Mouse (Mus musculus) CH12.LX (cell line): Measurements from ENCODE around the gene Tmc4. TPM values are rescaled to one million over a fixed set of nuclear protein-coding genes. Genes with fewer than 3 reads are reported as not detected.

Experiments
- DNase-seq: peaks from one replicate; pipeline ENCODE4 v3.0.0-alpha.2; 2013; ENCODE audit errors: extremely low read depth
- H3K27ac ChIP-seq: 2 replicates; pipeline ENCODE4 v1.5.1; 2012; ENCODE audit warnings: low read depth, mild to moderate bottlenecking, control low read depth, moderate library complexity; ENCODE audit not compliant: insufficient read depth
- H3K27me3 ChIP-seq: replicated peaks from 2 replicates; pipeline ENCODE3; 2012; ENCODE audit warnings: inconsistent platforms
- H3K36me3 ChIP-seq, 2 experiments: replicated peaks in 1 of 2; 2 replicates each; pipeline versions ENCODE3 to v1.6.1; 2012; ENCODE audit warnings: inconsistent platforms in 1 of 2, low read length in 1 of 2, mild to moderate bottlenecking in 1 of 2, mixed read lengths in 1 of 2, moderate library complexity in 1 of 2; ENCODE audit not compliant: control insufficient read depth in 1 of 2, insufficient read depth in 1 of 2
- H3K4me1 ChIP-seq, 2 experiments: 2 replicates each; pipeline ENCODE4 v1.6.1; 2012; ENCODE audit warnings: inconsistent platforms in 1 of 2, moderate library complexity in 1 of 2; ENCODE audit not compliant: insufficient read depth in 2 of 2, control insufficient read depth in 1 of 2
- H3K4me2 ChIP-seq: 2 replicates; pipeline ENCODE4 v1.6.1; 2012; ENCODE audit warnings: low read depth, mild to moderate bottlenecking, control low read depth; ENCODE audit not compliant: poor library complexity, insufficient read depth, severe bottlenecking
- H3K4me3 ChIP-seq, 3 experiments: fragments of 150-350 bp in 1 of 3; sonication (generic) in 1 of 3; replicated peaks in 1 of 3; 2 replicates each; pipeline versions ENCODE3 to v1.5.1; 2011 to 2012; ENCODE audit warnings: low read depth in 2 of 3, low read length in 2 of 3, mild to moderate bottlenecking in 2 of 3, moderate library complexity in 2 of 3, control low read depth in 1 of 3, improper control_type of control experiment in 1 of 3, inconsistent platforms in 1 of 3, mixed read lengths in 1 of 3; ENCODE audit not compliant: poor library complexity in 1 of 3
- H3K79me2 ChIP-seq: replicated peaks from 2 replicates; pipeline ENCODE4 v1.6.1; 2012; ENCODE audit warnings: mild to moderate bottlenecking, moderate library complexity; ENCODE audit not compliant: control insufficient read depth, poor library complexity, insufficient read depth, severe bottlenecking; ENCODE audit errors: extremely low read depth
- H3K9ac ChIP-seq: 2 replicates; pipeline ENCODE4 v1.6.1; 2012; ENCODE audit warnings: low read depth, mild to moderate bottlenecking, control low read depth, moderate library complexity; ENCODE audit not compliant: insufficient read depth
- H3K9me3 ChIP-seq: replicated peaks from 2 replicates; pipeline ENCODE3; 2012; ENCODE audit warnings: low read length, inconsistent platforms, mixed read lengths
- BHLHE40 ChIP-seq: IDR thresholded peaks from 2 replicates; pipeline ENCODE4 v1.6.1; 2011; ENCODE audit warnings: mild to moderate bottlenecking, low read depth, low read length, improper control_type of control experiment
- CHD2 ChIP-seq: IDR thresholded peaks from 2 replicates; pipeline ENCODE4 v1.6.1; 2011; ENCODE audit warnings: low read length, improper control_type of control experiment
- E2F4 ChIP-seq: IDR thresholded peaks from 2 replicates; pipeline ENCODE4 v1.6.1; 2011; ENCODE audit warnings: low read depth, low read length, improper control_type of control experiment; ENCODE audit not compliant: insufficient replicate concordance
- EP300 ChIP-seq: IDR thresholded peaks from 2 replicates; pipeline ENCODE4 v1.6.1; 2011; ENCODE audit warnings: low read length, improper control_type of control experiment
- ETS1 ChIP-seq: conservative IDR thresholded peaks from 2 replicates; pipeline ENCODE4 v1.6.1; 2012; ENCODE audit warnings: low read depth, mild to moderate bottlenecking, inconsistent platforms, low read length, improper control_type of control experiment, moderate library complexity
- GABPA ChIP-seq: IDR thresholded peaks from 2 replicates; pipeline ENCODE4 v1.6.1; 2012; ENCODE audit warnings: low read depth, low read length, improper control_type of control experiment, inconsistent platforms; ENCODE audit not compliant: insufficient replicate concordance
- IRF4 ChIP-seq: IDR thresholded peaks from 2 replicates; pipeline ENCODE4 v1.6.1; 2014; ENCODE audit warnings: low read depth, mild to moderate bottlenecking, inconsistent platforms, low read length, improper control_type of control experiment
- JUND ChIP-seq: conservative IDR thresholded peaks from 2 replicates; pipeline ENCODE4 v1.6.1; 2011; ENCODE audit warnings: low read depth, low read length, improper control_type of control experiment
- KAT2A ChIP-seq: IDR thresholded peaks from 2 replicates; pipeline ENCODE4 v1.6.1; 2012; ENCODE audit warnings: low read length, improper control_type of control experiment, inconsistent platforms; ENCODE audit not compliant: insufficient replicate concordance
- MAFK ChIP-seq: IDR thresholded peaks from 2 replicates; pipeline ENCODE4 v1.6.1; 2011; ENCODE audit warnings: low read length, improper control_type of control experiment; ENCODE audit not compliant: insufficient replicate concordance
- MAX ChIP-seq: IDR thresholded peaks from 2 replicates; pipeline ENCODE4 v1.6.1; 2011; ENCODE audit warnings: low read length, improper control_type of control experiment
- MAZ ChIP-seq: IDR thresholded peaks from 2 replicates; pipeline ENCODE4 v1.6.1; 2012; ENCODE audit warnings: low read depth, mild to moderate bottlenecking, inconsistent platforms, low read length, improper control_type of control experiment, moderate library complexity
- MEF2A ChIP-seq: IDR thresholded peaks from 2 replicates; pipeline ENCODE4 v1.6.1; 2014; ENCODE audit warnings: low read depth, mild to moderate bottlenecking, inconsistent platforms, low read length, improper control_type of control experiment, borderline replicate concordance
- MXI1 ChIP-seq: IDR thresholded peaks from 2 replicates; pipeline ENCODE4 v1.6.1; 2011; ENCODE audit warnings: mild to moderate bottlenecking, low read depth, low read length, improper control_type of control experiment
- MYC ChIP-seq: IDR thresholded peaks from 2 replicates; pipeline ENCODE4 v1.6.1; 2011; ENCODE audit warnings: low read depth, mild to moderate bottlenecking, improper control_type of control experiment, low read length
- NRF1 ChIP-seq: IDR thresholded peaks from 2 replicates; pipeline ENCODE4 v1.6.1; 2014; ENCODE audit warnings: low read depth, mild to moderate bottlenecking, inconsistent platforms, low read length, improper control_type of control experiment, moderate library complexity
- PAX5 ChIP-seq: IDR thresholded peaks from 2 replicates; pipeline ENCODE4 v1.6.1; 2012; ENCODE audit warnings: low read length, inconsistent platforms, mixed read lengths
- POLR2A ChIP-seq: IDR thresholded peaks from 2 replicates; pipeline ENCODE4 v1.6.1; 2011; ENCODE audit warnings: low read depth, mild to moderate bottlenecking, improper control_type of control experiment, low read length
- RCOR1 ChIP-seq: conservative IDR thresholded peaks from 2 replicates; pipeline ENCODE4 v1.6.1; 2012; ENCODE audit warnings: low read depth, mild to moderate bottlenecking, inconsistent platforms, low read length, improper control_type of control experiment
- SIN3A ChIP-seq: IDR thresholded peaks from 2 replicates; pipeline ENCODE4 v1.6.1; 2012; ENCODE audit warnings: low read length, improper control_type of control experiment, inconsistent platforms
- SMC3 ChIP-seq: IDR thresholded peaks from 2 replicates; pipeline ENCODE4 v1.6.1; 2011; ENCODE audit warnings: low read depth, low read length, improper control_type of control experiment
- TBP ChIP-seq: conservative IDR thresholded peaks from 2 replicates; pipeline ENCODE4 v1.6.1; 2011; ENCODE audit warnings: low read depth, low read length, improper control_type of control experiment
- TCF12 ChIP-seq: IDR thresholded peaks from 2 replicates; pipeline ENCODE4 v1.6.1; 2014; ENCODE audit warnings: low read depth, mild to moderate bottlenecking, inconsistent platforms, low read length, improper control_type of control experiment
- USF2 ChIP-seq: conservative IDR thresholded peaks from 2 replicates; pipeline ENCODE4 v1.6.1; 2011; ENCODE audit warnings: low read depth, low read length, improper control_type of control experiment
- ZC3H11A ChIP-seq: IDR thresholded peaks from 2 replicates; pipeline ENCODE4 v1.6.1; 2012; ENCODE audit warnings: low read depth, mild to moderate bottlenecking, inconsistent platforms, low read length, improper control_type of control experiment
- ZKSCAN1 ChIP-seq: IDR thresholded peaks from 2 replicates; pipeline ENCODE4 v1.6.1; 2012; ENCODE audit warnings: low read depth, inconsistent platforms, low read length, improper control_type of control experiment, borderline replicate concordance
- ZMIZ1 ChIP-seq: IDR thresholded peaks from 2 replicates; pipeline ENCODE4 v1.6.1; 2012; ENCODE audit warnings: low read depth, mild to moderate bottlenecking, inconsistent platforms, low read length, improper control_type of control experiment
- dilution Hi-C: fragments of 300-500 bp; cut with MboI; formaldehyde crosslinking; loops from 2 replicates; pipeline ENCODE4 v1.14.3; 2020; ENCODE audit warnings: low sequenced_read_pairs; ENCODE audit not compliant: extremely low pct_unique_long_range_greater_than_20kb, extremely low pct_ligation_motif_present
- in situ Hi-C: fragments of 300-500 bp; cut with MboI; formaldehyde crosslinking; loops from 3 replicates; pipeline ENCODE4 v1.14.3; 2019; ENCODE audit warnings: low sequenced_read_pairs, low pct_ligation_motif_present, low pct_unique_long_range_greater_than_20kb, mixed read lengths
- polyA plus RNA-seq: library from polyadenylated mRNA; unstranded; fragments of >175 nt; gene quantifications from 2 replicates; pipeline ENCODE4 v1.2.1, GENCODE M21; 2012; ENCODE audit warnings: low read depth; ENCODE audit not compliant: insufficient read length
- total RNA-seq, 2 experiments: library from RNA; depleted of rRNA; stranded (reverse); fragments of 300-350 nt in 1 of 2; fragments of >200 nt in 1 of 2; gene quantifications; 2 replicates each; pipeline ENCODE4 v1.2.3; 2012 to 2014

Tmc4 gene
- total and polyA plus RNA-seq, 3 experiments: 0.56 to 4.6 (median 1.8) TPM

GRCm38 (mm10) chr7:3712264-3712942 lies 35.0 kb upstream of the Tmc4 start:
- Histone ChIP-seq H3K9me3 (no peaks in the 10 kb centered on the region), H3K4me1 (peaks cover 9 to 52% of the 10 kb centered on the region in 2 experiments), H3K4me2 (no peak overlapping the region), H3K79me2 (no peaks in the 10 kb centered on the region), H3K27me3 (no peaks in the 10 kb centered on the region), H3K9ac (no peak overlapping the region), H3K27ac (no peak overlapping the region), H3K4me3 (no peak overlapping the region), H3K36me3 (peaks cover 5 to 33% of the 10 kb centered on the region in 2 experiments)
- in situ Hi-C loops: no loop called here
- dilution Hi-C loops: no loop called here
- TF ChIP-seq ETS1: peak; percentile 32; the same call in 1 of the 2 replicates
- TF ChIP-seq KAT2A: no peak
- peak; percentile 41 for TF ChIP-seq TCF12
- no peak; the same call in 1 of the 2 replicates for TF ChIP-seq CHD2
- TF ChIP-seq PAX5: no peak
- no peak for TF ChIP-seq GABPA
- no peak for TF ChIP-seq SIN3A
- no peak for TF ChIP-seq MAX
- TF ChIP-seq SMC3: no peak
- 0 out of 2 replicates have a peak, but pooled peaks have one; percentile 49 for TF ChIP-seq MAFK
- TF ChIP-seq MAZ: peak; percentile 39; the same call in 1 of the 2 replicates
- no peak for TF ChIP-seq MXI1
- 0 out of 2 replicates have a peak, but pooled peaks have one; percentile 56 for TF ChIP-seq RCOR1
- TF ChIP-seq MYC: 0 out of 2 replicates have a peak, but pooled peaks have one; percentile 25
- peak; percentile 78 for TF ChIP-seq JUND
- TF ChIP-seq USF2: no peak
- no peak for TF ChIP-seq NRF1
- TF ChIP-seq E2F4: no peak
- no peak for TF ChIP-seq ZKSCAN1
- TF ChIP-seq EP300: peak; percentile 85
- TF ChIP-seq POLR2A: no peak
- peak; percentile 56 for TF ChIP-seq MEF2A
- TF ChIP-seq TBP: no peak
- TF ChIP-seq ZMIZ1: no peak
- TF ChIP-seq IRF4: peak; percentile 91
- TF ChIP-seq BHLHE40: peak; percentile 24; the same call in 1 of the 2 replicates
- TF ChIP-seq ZC3H11A: no peak
- peak; percentile 34 for DNase-seq
